Mouse (Mus musculus) neural tube, embryonic 11.5 days (tissue): ENCODE measurements around the gene Znhit6. TPM values are rescaled to one million over a fixed set of nuclear protein-coding genes. Genes with fewer than 3 reads are reported as not detected.

ENCODE experiments used
- ATAC-seq: fragments of 200-750 bp; cut with Nextera tagmentation; 2 replicates; pipeline ENCODE4 v1.8.0; 2017; ENCODE audit warnings: moderate number of reproducible peaks, mild to moderate bottlenecking, moderate TSS enrichment, moderate library complexity; ENCODE audit not compliant: insufficient read depth, low FRiP score, low TSS enrichment
- DNase-seq: peaks from one replicate; pipeline ENCODE4 v3.0.0-alpha.2; 2015; ENCODE audit warnings: low spot score
- H3K27ac ChIP-seq: fragments of 300-500 bp; sonication (generic); 2 replicates; pipeline ENCODE4 v1.5.1; 2014; ENCODE audit warnings: low read depth, mild to moderate bottlenecking, low read length
- H3K27me3 ChIP-seq: fragments of 300-500 bp; sonication (generic); 2 replicates; pipeline ENCODE4 v1.6.1; 2014; ENCODE audit warnings: mild to moderate bottlenecking, low read length, mixed read lengths; ENCODE audit not compliant: control insufficient read depth, insufficient read depth
- H3K36me3 ChIP-seq: fragments of 300-500 bp; sonication (generic); 2 replicates; pipeline ENCODE4 v1.6.1; 2014; ENCODE audit warnings: mild to moderate bottlenecking, low read length, moderate library complexity, mixed read lengths; ENCODE audit not compliant: control insufficient read depth, insufficient read depth
- H3K4me1 ChIP-seq: fragments of 300-500 bp; sonication (generic); 2 replicates; pipeline ENCODE4 v1.6.1; 2014; ENCODE audit warnings: low read length, mixed read lengths; ENCODE audit not compliant: control insufficient read depth, insufficient read depth
- H3K4me2 ChIP-seq: fragments of 300-500 bp; sonication (generic); 2 replicates; pipeline ENCODE4 v1.6.1; 2014; ENCODE audit warnings: low read depth, mild to moderate bottlenecking, moderate library complexity
- H3K4me3 ChIP-seq: fragments of 300-500 bp; sonication (generic); 2 replicates; pipeline ENCODE4 v1.5.1; 2014; ENCODE audit warnings: low read depth, low read length
- H3K9ac ChIP-seq: fragments of 300-500 bp; sonication (generic); 2 replicates; pipeline ENCODE4 v1.6.1; 2014; ENCODE audit warnings: mild to moderate bottlenecking, low read length
- H3K9me3 ChIP-seq: fragments of 300-500 bp; sonication (generic); 2 replicates; pipeline ENCODE4 v1.6.1; 2016; ENCODE audit warnings: low read length; ENCODE audit not compliant: control insufficient read depth
- WGBS: fragments of 180-500 bp; shearing (Covaris S2); extraction: QIAGEN DNeasy Blood & Tissue Kit; methylation state at CpG from one replicate; pipeline ENCODE4 v1.1.7; 2014; 5-methylcytosine and 5-hydroxymethylcytosine counted together
- polyA plus RNA-seq: library from polyadenylated mRNA; unstranded; fragments of >200 nt; fragmentation: Nextera tagmentation; extraction: Ambion mirVana; gene quantifications from 2 replicates; pipeline ENCODE4 v1.2.1, GENCODE M21; 2014

Gene Znhit6
- polyA plus RNA-seq, 1 experiment from 2014 or later = 33.4 TPM

DNA sequence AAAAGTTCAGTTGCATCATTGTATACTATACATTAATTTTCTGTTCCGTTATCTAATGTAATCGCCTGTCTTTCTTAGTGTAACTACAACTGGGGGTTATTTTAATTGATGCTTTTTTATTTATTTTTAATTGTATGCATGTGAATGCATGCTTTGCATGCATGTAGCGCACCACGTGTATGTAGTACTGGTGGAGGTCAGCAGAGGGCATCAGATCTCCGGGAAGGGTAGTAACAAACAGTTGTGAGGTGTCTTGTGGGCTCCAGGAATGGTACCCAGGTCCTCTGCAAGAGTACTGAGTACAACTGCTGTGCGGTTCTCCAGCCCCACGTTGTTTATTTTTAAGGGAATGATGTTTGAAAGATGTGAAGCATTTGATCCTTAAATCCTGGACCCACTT, 23.1 kb downstream of the Znhit6 start:
- no peak overlapping the region for H3K4me2 ChIP-seq
- no peaks in the 10 kb centered on the region for H3K9me3 ChIP-seq
- no peaks in the 10 kb centered on the region for H3K27me3 ChIP-seq
- ATAC-seq (no peak), DNase-seq (no peak)
- H3K36me3 ChIP-seq = peaks cover 2% of the 10 kb centered on the region
- 94% methylated on average over 7 of the region's 7 CpGs for WGBS
- no peak overlapping the region for H3K27ac ChIP-seq
- H3K9ac ChIP-seq = no peak overlapping the region
- H3K4me1 ChIP-seq = peaks cover 2% of the 10 kb centered on the region; the same call in 1 of the 2 replicates
- no peak overlapping the region for H3K4me3 ChIP-seq

DNA sequence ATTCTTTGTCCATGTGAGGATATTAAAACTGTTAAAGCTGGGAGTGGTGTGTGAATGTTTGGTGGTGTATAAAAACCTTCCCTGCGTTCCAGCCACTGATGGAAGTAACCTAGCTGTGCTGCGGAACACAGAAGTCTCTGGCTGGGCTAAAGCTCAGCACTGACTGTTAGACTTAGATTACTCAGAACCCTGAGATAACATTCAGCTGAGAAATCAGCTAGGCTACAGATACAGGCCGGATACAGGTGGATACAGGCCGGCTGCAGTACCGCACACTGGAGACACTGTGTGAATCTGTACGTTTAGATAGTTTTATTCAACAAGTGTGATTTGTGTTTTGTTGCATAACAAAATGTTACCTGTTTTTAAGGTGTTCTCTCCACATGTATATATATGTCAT, 24.8 kb downstream of the Znhit6 start:
- H3K36me3 ChIP-seq = peaks cover 4% of the 10 kb centered on the region
- H3K9me3 ChIP-seq = no peaks in the 10 kb centered on the region
- WGBS = 94% methylated on average over 6 of the region's 6 CpGs
- H3K4me2 ChIP-seq = no peak overlapping the region
- no peak overlapping the region for H3K27ac ChIP-seq
- no peak overlapping the region for H3K4me3 ChIP-seq
- no peaks in the 10 kb centered on the region for H3K27me3 ChIP-seq
- DNase-seq (no peak), ATAC-seq (no peak)
- no peak overlapping the region for H3K9ac ChIP-seq
- peaks cover 2% of the 10 kb centered on the region; the same call in 1 of the 2 replicates for H3K4me1 ChIP-seq

DNA sequence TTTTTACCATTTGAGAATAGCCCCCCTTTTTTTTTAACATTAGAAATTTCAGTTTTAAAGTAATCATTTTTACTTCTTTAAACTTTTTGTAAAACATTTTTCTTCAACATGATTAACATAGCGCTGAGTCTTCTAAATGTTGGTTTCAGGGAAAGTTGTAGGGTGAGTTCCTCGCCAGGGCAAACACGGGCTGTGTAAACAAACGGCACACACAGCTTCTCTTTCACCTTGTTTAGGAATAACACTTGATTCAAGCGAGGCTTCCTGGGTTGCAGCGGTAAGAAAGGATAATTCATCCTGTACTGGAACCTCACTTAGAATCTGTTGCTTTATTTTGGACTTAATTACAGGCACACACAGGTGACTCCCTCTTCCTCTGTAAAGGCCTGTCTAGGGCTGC, 25.3 kb downstream of the Znhit6 start:
- Histone ChIP-seq H3K4me2 (no peak overlapping the region), H3K4me3 (no peak overlapping the region), H3K36me3 (peaks cover 4% of the 10 kb centered on the region), H3K4me1 (peaks cover 2% of the 10 kb centered on the region; the same call in 1 of the 2 replicates), H3K27ac (no peak overlapping the region), H3K9ac (no peak overlapping the region), H3K9me3 (no peaks in the 10 kb centered on the region), H3K27me3 (no peaks in the 10 kb centered on the region)
- 70% methylated on average over 6 of the region's 6 CpGs for WGBS
- DNase-seq = no peak
- no peak for ATAC-seq

DNA sequence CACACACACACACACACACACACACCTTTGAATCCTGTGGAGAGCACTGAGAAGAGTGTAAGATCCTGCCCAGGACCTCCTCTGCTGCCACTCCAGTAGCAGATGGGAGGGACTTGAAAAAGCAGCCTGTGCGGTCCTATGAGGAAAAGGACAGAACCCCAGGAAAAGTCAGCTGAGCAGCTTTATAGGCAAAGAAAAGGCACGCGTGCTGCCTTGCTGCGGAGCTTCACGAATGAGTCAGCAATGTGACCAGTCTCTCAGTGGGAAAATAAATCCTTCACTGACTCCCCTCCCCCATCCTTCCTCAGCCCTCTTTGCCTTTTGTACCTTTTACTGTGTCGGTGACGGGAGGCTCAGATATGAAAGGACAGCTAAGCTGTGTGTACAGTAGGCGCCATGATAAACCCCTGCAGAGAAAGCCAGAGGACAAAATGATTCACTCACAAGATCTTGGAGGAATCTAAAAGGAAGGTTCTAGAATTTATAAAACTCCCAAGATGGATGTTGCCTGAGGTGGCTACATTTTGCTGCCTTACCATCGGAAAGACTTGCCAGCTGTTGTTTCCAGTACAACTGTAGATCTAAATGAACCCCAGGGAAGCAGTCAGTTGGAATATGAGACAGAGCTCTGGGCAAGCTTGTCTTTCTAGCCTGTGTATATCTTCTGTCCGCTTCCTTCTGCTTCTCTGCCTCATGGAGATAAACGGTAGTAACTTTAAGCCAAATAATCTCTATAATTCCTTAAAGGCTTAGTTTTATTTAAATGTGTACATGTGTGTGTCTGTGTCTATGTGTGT, 26.6 kb downstream of the Znhit6 start:
- Histone ChIP-seq H3K9me3 (no peaks in the 10 kb centered on the region), H3K9ac (no peak overlapping the region), H3K4me3 (no peak overlapping the region), H3K27me3 (no peaks in the 10 kb centered on the region), H3K4me2 (no peak overlapping the region), H3K4me1 (peaks cover 2% of the 10 kb centered on the region; the same call in 1 of the 2 replicates), H3K27ac (no peak overlapping the region; the same call in none of the 2 replicates), H3K36me3 (peaks cover 4% of the 10 kb centered on the region)
- DNase-seq (peak; percentile 26), ATAC-seq (peak; percentile 61; the same call in 1 of the 2 replicates)
- WGBS = 54% methylated on average over 11 of the region's 11 CpGs

DNA sequence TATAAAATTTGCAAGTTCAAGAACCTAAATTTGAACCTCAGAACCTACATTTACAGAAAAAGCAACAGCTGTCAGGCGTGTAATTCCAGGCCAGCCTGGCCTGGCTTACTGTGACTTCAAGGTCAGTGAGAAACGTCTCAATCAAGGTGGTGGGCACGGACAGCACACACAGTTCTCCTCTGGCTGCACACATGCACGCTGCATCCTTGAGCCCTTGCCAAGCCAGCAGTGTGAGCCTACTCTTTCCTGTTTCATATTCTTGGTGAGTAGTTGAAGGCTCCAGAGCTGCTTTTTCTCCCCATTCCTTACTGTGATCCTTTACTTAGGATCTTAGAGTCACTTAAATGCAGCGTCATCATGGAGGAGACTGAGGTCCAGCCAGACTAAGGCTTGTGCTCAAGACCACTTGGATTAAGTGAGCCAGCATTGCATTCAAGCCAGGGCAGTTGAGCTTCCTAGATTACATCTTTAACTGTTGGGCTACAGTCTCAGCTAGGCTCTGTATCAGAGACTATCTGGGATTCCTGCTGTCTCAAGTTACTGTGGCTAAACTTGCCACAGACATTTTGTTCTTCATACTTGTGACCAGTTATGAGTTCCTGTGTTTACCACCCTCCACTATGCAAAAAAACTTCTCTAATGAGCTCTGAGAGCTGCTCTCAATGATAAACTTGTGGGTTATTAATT, 29.6 kb downstream of the Znhit6 start:
- no peak for ATAC-seq
- H3K9ac ChIP-seq = no peak overlapping the region
- no peak overlapping the region for H3K27ac ChIP-seq
- peaks cover 4% of the 10 kb centered on the region for H3K36me3 ChIP-seq
- DNase-seq = no peak
- WGBS = 91% methylated on average over 5 of the region's 5 CpGs
- no peak overlapping the region for H3K4me3 ChIP-seq
- H3K9me3 ChIP-seq = no peaks in the 10 kb centered on the region
- H3K4me1 ChIP-seq = peaks cover 2% of the 10 kb centered on the region; the same call in 1 of the 2 replicates
- no peaks in the 10 kb centered on the region for H3K27me3 ChIP-seq
- no peak overlapping the region for H3K4me2 ChIP-seq

DNA sequence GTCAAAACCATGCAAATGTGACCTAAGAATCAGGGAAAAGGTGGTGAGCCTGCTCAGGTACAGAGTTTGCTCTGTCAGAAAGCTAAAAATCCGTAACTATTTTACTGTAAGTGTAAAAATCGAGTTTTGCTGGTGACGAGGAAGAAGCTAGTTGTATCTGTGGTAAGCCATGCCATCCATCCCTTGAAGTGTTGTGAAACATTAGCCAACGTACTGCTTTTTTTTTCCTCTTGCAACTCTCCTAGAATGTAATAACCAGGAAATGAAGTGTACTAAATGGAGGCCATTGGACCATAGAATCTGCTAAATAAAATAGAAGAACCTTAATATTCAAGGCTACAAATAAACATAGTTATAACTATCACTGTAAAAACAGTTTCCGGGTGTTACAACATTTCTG, 32.3 kb downstream of the Znhit6 start:
- Histone ChIP-seq H3K27ac (no peak overlapping the region), H3K9me3 (no peaks in the 10 kb centered on the region), H3K9ac (no peak overlapping the region), H3K27me3 (no peaks in the 10 kb centered on the region), H3K4me3 (no peak overlapping the region), H3K36me3 (peaks cover 3% of the 10 kb centered on the region), H3K4me1 (no peaks in the 10 kb centered on the region), H3K4me2 (no peak overlapping the region)
- WGBS = 94% methylated on average over 5 of the region's 5 CpGs
- ATAC-seq (no peak), DNase-seq (no peak)

DNA sequence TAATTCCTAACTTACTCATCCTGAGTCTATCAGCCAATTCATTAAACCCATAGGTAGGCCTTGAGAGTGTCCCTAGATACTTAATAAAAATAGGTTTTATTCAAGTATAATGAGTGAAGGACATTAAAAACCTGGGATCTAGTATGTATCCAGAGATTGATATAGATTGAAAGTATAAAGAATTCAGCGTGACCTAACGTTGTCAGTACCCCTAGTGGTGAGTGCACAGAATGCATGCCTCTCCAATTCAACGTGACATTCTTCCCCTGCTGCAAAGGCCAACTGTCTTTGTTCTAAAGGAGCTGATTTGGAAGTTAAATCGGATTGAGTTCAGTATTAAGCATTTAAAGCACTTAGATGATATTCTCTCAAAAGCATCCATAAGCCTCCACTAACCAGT, 36.7 kb downstream of the Znhit6 start:
- Histone ChIP-seq H3K27ac (no peak overlapping the region), H3K4me3 (no peak overlapping the region), H3K4me2 (no peak overlapping the region), H3K27me3 (no peaks in the 10 kb centered on the region), H3K9ac (no peak overlapping the region), H3K36me3 (no peaks in the 10 kb centered on the region), H3K9me3 (no peaks in the 10 kb centered on the region), H3K4me1 (0 out of 2 replicates have a peak, but pooled peaks cover 4% of the 10 kb centered on the region)
- DNase-seq (no peak), ATAC-seq (no peak)
- 38% methylated on average over 4 of the region's 4 CpGs for WGBS

DNA sequence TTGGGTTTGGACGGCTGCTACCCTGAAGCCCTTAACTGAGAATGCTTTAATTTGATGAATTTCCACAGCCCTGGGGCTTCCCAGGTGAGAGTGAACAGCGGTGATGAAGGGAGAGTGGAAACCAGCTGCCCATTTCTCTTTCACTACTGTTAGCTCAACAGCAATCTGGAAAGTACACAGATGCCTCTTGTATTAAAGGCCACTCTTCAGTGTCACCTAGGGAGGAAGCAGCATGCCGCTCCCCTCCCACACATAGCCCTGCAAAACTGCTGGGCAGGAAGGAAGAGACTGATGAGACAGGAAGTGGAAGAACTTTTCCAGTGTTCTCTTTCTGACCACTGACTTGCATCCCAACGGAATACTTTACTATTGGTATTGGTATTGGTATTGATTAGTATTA, 37.2 kb downstream of the Znhit6 start:
- WGBS = 76% methylated on average over 4 of the region's 4 CpGs
- ATAC-seq = no peak
- H3K4me1 ChIP-seq = 0 out of 2 replicates have a peak, but pooled peaks cover 4% of the 10 kb centered on the region

More for the DNA sequence above, 37.2 kb downstream of the Znhit6 start:
- H3K9ac ChIP-seq = no peak overlapping the region
- no peak for DNase-seq
- no peak overlapping the region for H3K27ac ChIP-seq
- no peak overlapping the region for H3K4me3 ChIP-seq
- no peaks in the 10 kb centered on the region for H3K36me3 ChIP-seq
- H3K27me3 ChIP-seq = no peaks in the 10 kb centered on the region
- no peaks in the 10 kb centered on the region for H3K9me3 ChIP-seq
- no peak overlapping the region for H3K4me2 ChIP-seq
